Mouse (Mus musculus) liver, postnatal 0 days (tissue): Measurements from ENCODE around the gene Sec24b.

Source experiments
- CTCF ChIP-seq: sonication (generic); IDR thresholded peaks from 2 replicates; pipeline ENCODE4 v1.5.1; 2016; ENCODE audit warnings: antibody characterized with exemption, low read depth
- EP300 ChIP-seq: IDR thresholded peaks from 2 replicates; pipeline ENCODE4 v1.6.1; 2016; ENCODE audit warnings: antibody characterized with exemption, low read depth, mild to moderate bottlenecking

DNA sequence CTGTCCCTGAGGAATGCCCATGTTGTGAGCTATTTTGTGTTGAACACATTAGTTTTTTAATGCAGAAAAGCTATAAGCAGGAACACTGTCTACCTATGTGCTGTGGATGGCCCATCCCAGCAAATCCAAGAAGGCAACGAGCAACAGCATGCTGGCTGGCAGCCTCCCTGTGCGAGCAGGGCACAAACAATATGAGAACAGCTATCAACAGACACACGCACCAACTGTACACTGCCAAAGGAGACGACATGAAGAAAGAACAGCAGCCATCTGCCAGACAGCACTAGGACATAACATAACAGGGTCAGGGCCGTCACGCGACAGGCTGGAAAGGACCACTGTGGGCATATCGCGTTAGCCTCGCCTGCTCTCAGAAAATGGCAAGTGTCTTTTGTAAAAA, 35.2 kb downstream of the Sec24b start:
- no peak for TF ChIP-seq CTCF
- no peak for TF ChIP-seq EP300
